Mouse (Mus musculus) midbrain, embryonic 10.5 days (tissue): ENCODE measurements at regions not wholly inside any gene's neighbourhood (a gene's known extent, or its start where the extent isn't known, plus 50 kb on each side); places are given as distances from the start of the nearest gene placed in this dataset.

Experiments
- DNase-seq: peaks from one replicate; pipeline ENCODE4 v3.0.0-alpha.2; 2017; ENCODE audit warnings: low spot score
- H3K27ac ChIP-seq: fragments of 300-500 bp; sonication (generic); replicated peaks from 2 replicates; pipeline ENCODE4 v1.5.1; 2016; ENCODE audit warnings: mild to moderate bottlenecking
- H3K27me3 ChIP-seq: fragments of 300-500 bp; sonication (generic); 2 replicates; pipeline ENCODE4 v1.6.1; 2016; ENCODE audit warnings: low read depth, mild to moderate bottlenecking; ENCODE audit not compliant: poor library complexity, severe bottlenecking
- H3K36me3 ChIP-seq: fragments of 300-500 bp; sonication (generic); 2 replicates; pipeline ENCODE4 v1.6.1; 2016; ENCODE audit warnings: mild to moderate bottlenecking, moderate library complexity
- H3K4me1 ChIP-seq: fragments of 300-500 bp; sonication (generic); 2 replicates; pipeline ENCODE4 v1.6.1; 2016
- H3K4me3 ChIP-seq: fragments of 300-500 bp; sonication (generic); 2 replicates; pipeline ENCODE4 v1.5.1; 2016; ENCODE audit warnings: mild to moderate bottlenecking, moderate library complexity
- H3K9me3 ChIP-seq: fragments of 300-500 bp; sonication (generic); replicated peaks from 2 replicates; pipeline ENCODE4 v1.6.1; 2016; ENCODE audit warnings: mild to moderate bottlenecking
- WGBS: fragments of 180-500 bp; shearing (Covaris S2); methylation state at CpG from one replicate; pipeline ENCODE4 v1.1.7; 2016; 5-methylcytosine and 5-hydroxymethylcytosine counted together

- Histone ChIP-seq H3K27me3 (no peaks in the 10 kb centered on the region), H3K4me1 (no peaks in the 10 kb centered on the region), H3K36me3 (no peaks in the 10 kb centered on the region), H3K4me3 (no peak overlapping the region), H3K27ac (no peak overlapping the region), H3K9me3 (no peaks in the 10 kb centered on the region)
- no peak for DNase-seq
- 62% methylated on average over 3 of the region's 3 CpGs for WGBS
Observed at GRCm38 (mm10) chr9:116511450-116511849, 336.3 kb upstream of the Tgfbr2 start.

GRCm38 (mm10) chr9:116507756-116508155 lies 332.6 kb upstream of the Tgfbr2 start:
- H3K36me3 ChIP-seq, result no peaks in the 10 kb centered on the region
- no peaks in the 10 kb centered on the region for H3K27me3 ChIP-seq
- H3K4me1 ChIP-seq, result 0 out of 2 replicates have a peak, but pooled peaks cover under 1% of the 10 kb centered on the region
- 92% methylated on average over 5 of the region's 5 CpGs for WGBS
- no peak overlapping the region for H3K27ac ChIP-seq
- no peak overlapping the region for H3K4me3 ChIP-seq
- no peak for DNase-seq
- no peaks in the 10 kb centered on the region for H3K9me3 ChIP-seq

- no peak for DNase-seq
- Histone ChIP-seq H3K4me3 (no peak overlapping the region), H3K9me3 (no peaks in the 10 kb centered on the region), H3K4me1 (0 out of 2 replicates have a peak, but pooled peaks cover 3% of the 10 kb centered on the region), H3K27me3 (no peaks in the 10 kb centered on the region), H3K36me3 (no peaks in the 10 kb centered on the region), H3K27ac (no peak overlapping the region)
- WGBS, result 67% methylated on average over 5 of the region's 5 CpGs
Observed at GRCm38 (mm10) chr9:116502831-116503230, 327.7 kb upstream of the Tgfbr2 start.

GRCm38 (mm10) chr9:116500951-116501350 lies 325.8 kb upstream of the Tgfbr2 start:
- H3K9me3 ChIP-seq, result no peaks in the 10 kb centered on the region
- no peaks in the 10 kb centered on the region for H3K36me3 ChIP-seq
- no peak overlapping the region for H3K4me3 ChIP-seq
- WGBS, result 81% methylated on average over 3 of the region's 3 CpGs
- DNase-seq, result no peak
- 0 out of 2 replicates have a peak, but pooled peaks cover 3% of the 10 kb centered on the region for H3K4me1 ChIP-seq
- no peaks in the 10 kb centered on the region for H3K27me3 ChIP-seq
- no peak overlapping the region for H3K27ac ChIP-seq

GRCm38 (mm10) chr9:116491227-116491626 lies 316.1 kb upstream of the Tgfbr2 start:
- WGBS, result 88% methylated on average over 2 of the region's 2 CpGs
- Histone ChIP-seq H3K9me3 (peaks cover 15% of the 10 kb centered on the region), H3K4me1 (no peaks in the 10 kb centered on the region), H3K4me3 (no peak overlapping the region), H3K27ac (no peak overlapping the region), H3K27me3 (no peaks in the 10 kb centered on the region), H3K36me3 (no peaks in the 10 kb centered on the region)
- DNase-seq, result no peak

- DNase-seq, result peak; percentile 18
- no peak overlapping the region for H3K27ac ChIP-seq
- H3K4me3 ChIP-seq, result no peak overlapping the region
- H3K9me3 ChIP-seq, result peaks cover 15% of the 10 kb centered on the region
- H3K27me3 ChIP-seq, result no peaks in the 10 kb centered on the region
- 71% methylated on average over 4 of the region's 4 CpGs for WGBS
- H3K36me3 ChIP-seq, result no peaks in the 10 kb centered on the region
- no peaks in the 10 kb centered on the region for H3K4me1 ChIP-seq
Observed at GRCm38 (mm10) chr9:116489787-116490186, 314.6 kb upstream of the Tgfbr2 start.

- 88% methylated on average over 5 of the region's 5 CpGs for WGBS
- no peaks in the 10 kb centered on the region for H3K4me1 ChIP-seq
- H3K4me3 ChIP-seq, result no peak overlapping the region
- no peaks in the 10 kb centered on the region for H3K27me3 ChIP-seq
- H3K27ac ChIP-seq, result no peak overlapping the region
- no peak for DNase-seq
- H3K9me3 ChIP-seq, result peaks cover 15% of the 10 kb centered on the region
- no peaks in the 10 kb centered on the region for H3K36me3 ChIP-seq
Observed at GRCm38 (mm10) chr9:116489273-116489672, 314.1 kb upstream of the Tgfbr2 start.

- H3K9me3 ChIP-seq, result no peaks in the 10 kb centered on the region; the same call in 1 of the 2 replicates
- no peak overlapping the region for H3K4me3 ChIP-seq
- H3K4me1 ChIP-seq, result peaks cover 7% of the 10 kb centered on the region; the same call in 1 of the 2 replicates
- H3K36me3 ChIP-seq, result no peaks in the 10 kb centered on the region
- DNase-seq, result no peak
- no peaks in the 10 kb centered on the region for H3K27me3 ChIP-seq
- no peak overlapping the region for H3K27ac ChIP-seq
- 75% methylated on average over 3 of the region's 3 CpGs for WGBS
Observed at GRCm38 (mm10) chr9:116477309-116477708, 302.1 kb upstream of the Tgfbr2 start.

- Histone ChIP-seq H3K4me3 (no peak overlapping the region), H3K27ac (no peak overlapping the region), H3K9me3 (no peaks in the 10 kb centered on the region; the same call in 1 of the 2 replicates), H3K27me3 (no peaks in the 10 kb centered on the region), H3K4me1 (peaks cover 7% of the 10 kb centered on the region; the same call in 1 of the 2 replicates), H3K36me3 (no peaks in the 10 kb centered on the region)
- WGBS, result 91% methylated on average over 12 of the region's 12 CpGs
- DNase-seq, result no peak
Observed at GRCm38 (mm10) chr9:116475206-116475955, 300.2 kb upstream of the Tgfbr2 start.

- WGBS, result 80% methylated on average over 4 of the region's 4 CpGs
- Histone ChIP-seq H3K27ac (no peak overlapping the region), H3K36me3 (no peaks in the 10 kb centered on the region), H3K27me3 (no peaks in the 10 kb centered on the region), H3K9me3 (no peaks in the 10 kb centered on the region; the same call in 1 of the 2 replicates), H3K4me1 (peaks cover 6% of the 10 kb centered on the region; the same call in 1 of the 2 replicates), H3K4me3 (no peak overlapping the region)
- DNase-seq, result no peak
Observed at GRCm38 (mm10) chr9:116472855-116473254, 297.7 kb upstream of the Tgfbr2 start.

- WGBS, result 63% methylated on average over 10 of the region's 10 CpGs
- H3K36me3 ChIP-seq, result no peaks in the 10 kb centered on the region
- no peak overlapping the region for H3K27ac ChIP-seq
- H3K27me3 ChIP-seq, result no peaks in the 10 kb centered on the region
- no peak overlapping the region for H3K4me3 ChIP-seq
- peaks cover 6% of the 10 kb centered on the region; the same call in 1 of the 2 replicates for H3K4me1 ChIP-seq
- no peak for DNase-seq
- no peaks in the 10 kb centered on the region; the same call in 1 of the 2 replicates for H3K9me3 ChIP-seq
Observed at GRCm38 (mm10) chr9:116468569-116469250, 293.6 kb upstream of the Tgfbr2 start.

- Histone ChIP-seq H3K4me1 (peaks cover 6% of the 10 kb centered on the region; the same call in 1 of the 2 replicates), H3K36me3 (no peaks in the 10 kb centered on the region), H3K4me3 (no peak overlapping the region), H3K9me3 (no peaks in the 10 kb centered on the region), H3K27ac (no peak overlapping the region), H3K27me3 (no peaks in the 10 kb centered on the region)
- DNase-seq, result no peak
- WGBS, result 95% methylated on average over 7 of the region's 7 CpGs
Observed at GRCm38 (mm10) chr9:116466336-116466735, 291.2 kb upstream of the Tgfbr2 start.

GRCm38 (mm10) chr9:116464626-116465025 lies 289.5 kb upstream of the Tgfbr2 start:
- DNase-seq, result no peak
- Histone ChIP-seq H3K4me1 (peaks cover 6% of the 10 kb centered on the region; the same call in 1 of the 2 replicates), H3K27ac (no peak overlapping the region), H3K27me3 (no peaks in the 10 kb centered on the region), H3K4me3 (no peak overlapping the region), H3K9me3 (no peaks in the 10 kb centered on the region), H3K36me3 (no peaks in the 10 kb centered on the region)
- WGBS, result 74% methylated on average over 2 of the region's 2 CpGs
